Mouse (Mus musculus) lung, postnatal 0 days (tissue): ENCODE data around the gene Nf2.

ENCODE experiments used
- CTCF ChIP-seq: IDR thresholded peaks from 2 replicates; pipeline ENCODE4 v1.5.1; 2016; ENCODE audit warnings: antibody characterized with exemption, mild to moderate bottlenecking
- EP300 ChIP-seq: IDR thresholded peaks from 2 replicates; pipeline ENCODE4 v1.6.1; 2016; ENCODE audit warnings: antibody characterized with exemption, mild to moderate bottlenecking, control low read depth

GRCm38 (mm10) chr11:4894848-4895816 is 45.8 kb upstream of the Nf2 start, which contains the start of gene Thoc5:
- TF ChIP-seq CTCF (no peak), EP300 (no peak)
